Mouse (Mus musculus): ENCODE results near the gene Cc2d2b. TPM values are rescaled to one million over a fixed set of nuclear protein-coding genes. Genes with fewer than 3 reads are reported as not detected.

Cc2d2b gene
- polyA plus RNA-seq, 1 experiment from 2014 or later = 0.55 TPM

DNA sequence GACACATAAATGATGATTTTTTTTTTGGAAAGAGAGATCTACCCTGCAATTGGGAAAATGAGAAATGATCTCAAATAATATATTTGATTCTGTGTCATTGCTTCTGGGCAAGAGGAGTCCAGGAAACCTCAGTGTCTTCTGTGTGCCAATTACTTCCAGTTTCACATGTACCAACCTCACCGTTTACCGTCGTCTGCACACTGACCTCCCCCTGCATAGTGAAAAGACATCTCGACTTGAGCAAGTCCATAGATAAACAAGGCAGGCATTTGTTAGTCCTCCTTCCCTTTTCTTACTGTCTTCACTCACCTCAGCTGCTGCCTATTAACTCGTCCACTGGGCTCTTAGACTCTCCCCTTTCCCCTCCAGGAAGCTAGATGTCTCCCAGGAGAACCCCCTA, 77.1 kb downstream of the Cc2d2b start:
- Histone ChIP-seq H3K27ac (no peak overlapping the region), H3K4me1 (replicated peaks; ENCODE audit: control insufficient read depth, insufficient read depth, low read length) (peaks cover 6% of the 10 kb centered on the region), H3K4me2 (replicated peaks) (no peak overlapping the region), H3K27me3 (ENCODE audit: control insufficient read depth, insufficient read depth, low read length) (no peaks in the 10 kb centered on the region), H3K36me3 (replicated peaks; ENCODE audit: control insufficient read depth, insufficient read depth) (no peaks in the 10 kb centered on the region), H3K9ac (no peak overlapping the region), H3K4me3 (replicated peaks; ENCODE audit: low read length) (no peak overlapping the region), H3K9me3 (ENCODE audit: control insufficient read depth, low read length) (no peaks in the 10 kb centered on the region)
- DNase-seq (ENCODE audit: low spot score) (no peak), ATAC-seq (ENCODE audit: low FRiP score) (no peak)
- 80% methylated on average over 5 of the region's 5 CpGs for WGBS

DNA sequence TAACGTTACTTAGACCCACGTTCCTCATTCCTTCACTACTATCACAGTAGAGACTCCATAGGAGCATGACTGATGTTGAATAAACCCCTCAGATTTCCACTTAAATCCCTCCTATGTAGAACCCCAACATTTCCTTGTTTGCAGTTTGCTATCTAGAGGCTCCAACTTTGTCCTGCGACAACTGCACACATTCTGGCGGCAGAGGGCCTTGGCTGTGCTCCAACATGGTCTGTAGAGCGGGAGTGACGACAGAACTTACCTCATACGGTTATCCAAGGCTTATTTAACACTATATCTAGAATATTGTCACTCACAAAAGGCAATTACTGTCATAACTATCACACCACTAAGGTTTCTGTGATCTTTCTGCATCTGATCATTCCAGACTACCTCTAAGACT, 78.2 kb downstream of the Cc2d2b start:
- Histone ChIP-seq H3K27ac (no peak overlapping the region), H3K27me3 (ENCODE audit: control insufficient read depth, insufficient read depth, low read length) (no peaks in the 10 kb centered on the region), H3K4me2 (replicated peaks) (no peak overlapping the region), H3K4me1 (replicated peaks; ENCODE audit: control insufficient read depth, insufficient read depth, low read length) (peaks cover 6% of the 10 kb centered on the region), H3K9ac (no peak overlapping the region), H3K4me3 (replicated peaks; ENCODE audit: low read length) (no peak overlapping the region), H3K36me3 (replicated peaks; ENCODE audit: control insufficient read depth, insufficient read depth) (no peaks in the 10 kb centered on the region), H3K9me3 (ENCODE audit: control insufficient read depth, low read length) (no peaks in the 10 kb centered on the region)
- WGBS = 88% methylated on average over 7 of the region's 7 CpGs
- ATAC-seq (ENCODE audit: low FRiP score) = no peak
- DNase-seq (ENCODE audit: low spot score) = no peak

DNA sequence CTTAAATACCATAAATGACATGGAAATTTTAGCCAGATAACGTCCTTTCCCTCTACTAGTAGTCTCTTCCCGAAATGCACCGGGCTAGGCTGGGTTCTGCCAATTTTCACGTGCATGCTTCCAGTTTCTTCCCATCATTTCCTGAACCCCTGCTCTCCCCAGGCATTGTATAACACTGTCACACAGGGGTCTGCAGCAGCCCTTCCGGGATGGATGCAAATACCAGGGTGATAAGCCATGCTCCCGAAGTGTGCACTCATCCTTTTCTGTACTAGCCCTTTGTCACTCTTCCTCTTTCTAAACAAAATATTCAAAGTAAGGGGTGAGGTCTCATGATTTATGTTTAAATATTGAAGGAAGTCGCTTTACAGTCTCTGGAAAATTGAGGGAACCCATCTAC, 81.6 kb downstream of the Cc2d2b start:
- peaks cover 28% of the 10 kb centered on the region for H3K4me1 ChIP-seq (replicated peaks; ENCODE audit: control insufficient read depth, insufficient read depth, low read length)
- H3K4me3 ChIP-seq (replicated peaks; ENCODE audit: low read length) = peak overlapping the region; percentile 64
- H3K9ac ChIP-seq = peak overlapping the region; percentile 91
- H3K4me2 ChIP-seq (replicated peaks) = peak overlapping the region; percentile 96
- ATAC-seq (ENCODE audit: low FRiP score) (no peak), DNase-seq (ENCODE audit: low spot score) (no peak)
- 61% methylated on average over 7 of the region's 7 CpGs for WGBS
- no peaks in the 10 kb centered on the region for H3K9me3 ChIP-seq (ENCODE audit: control insufficient read depth, low read length)
- H3K27ac ChIP-seq = peak overlapping the region; percentile 94
- no peaks in the 10 kb centered on the region for H3K36me3 ChIP-seq (replicated peaks; ENCODE audit: control insufficient read depth, insufficient read depth)
- no peaks in the 10 kb centered on the region for H3K27me3 ChIP-seq (ENCODE audit: control insufficient read depth, insufficient read depth, low read length)

DNA sequence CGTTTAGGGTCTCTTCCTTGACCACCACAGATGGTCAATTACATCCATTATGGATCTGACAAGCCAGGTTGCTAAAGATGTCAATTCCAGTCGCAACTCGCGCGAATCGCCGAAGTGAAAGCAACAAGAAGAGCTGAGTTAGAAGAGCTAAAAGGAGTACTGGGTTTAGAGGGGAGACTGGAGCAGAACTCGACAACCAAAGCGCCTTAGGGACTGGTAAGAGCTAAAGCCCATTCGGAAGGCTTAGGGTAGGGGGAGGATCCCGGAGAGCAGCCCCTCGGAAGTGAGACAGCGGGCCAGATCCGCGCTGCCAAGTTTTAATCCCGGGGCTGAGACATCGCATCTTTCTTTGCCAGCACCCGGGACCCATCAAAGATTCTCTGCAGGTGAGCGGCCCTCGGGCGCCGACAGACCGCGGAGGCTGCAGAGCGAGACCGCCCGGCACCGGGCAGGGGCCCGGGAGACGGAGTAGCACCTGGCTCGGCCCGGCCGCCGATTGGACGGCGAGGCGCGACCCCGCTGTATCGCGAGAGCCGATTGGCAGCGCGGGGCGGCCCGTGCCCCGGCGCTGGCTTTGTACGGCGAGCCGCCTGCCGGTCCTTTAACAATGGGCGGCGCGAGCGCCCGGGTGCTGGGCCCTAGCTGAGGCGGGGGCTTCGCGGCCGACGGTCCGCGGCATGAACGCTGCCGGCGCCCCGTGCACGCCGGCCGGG, 82.3 kb downstream of the Cc2d2b start, which contains the start of gene Ccnj:
Ccnj (plus strand) TSS at position 577 of the 713 bp plus-strand sequence.
- peaks cover 28% of the 10 kb centered on the region for H3K4me1 ChIP-seq (replicated peaks; ENCODE audit: control insufficient read depth, insufficient read depth, low read length)
- ATAC-seq (ENCODE audit: low FRiP score) (peak; percentile 99), DNase-seq (ENCODE audit: low spot score) (peak; percentile 94)
- peak within 1 kb of the TSS; percentile 91 for H3K9ac ChIP-seq
- H3K36me3 ChIP-seq (replicated peaks; ENCODE audit: control insufficient read depth, insufficient read depth) = no peaks in the 10 kb centered on the region
- WGBS = under 1% methylated on average over 69 of the region's 71 CpGs
- peak within 1 kb of the TSS; percentile 96 for H3K4me2 ChIP-seq (replicated peaks)
- peak within 1 kb of the TSS; percentile 94 for H3K27ac ChIP-seq
- H3K4me3 ChIP-seq (replicated peaks; ENCODE audit: low read length) = peak within 1 kb of the TSS; percentile 64
- H3K9me3 ChIP-seq (ENCODE audit: control insufficient read depth, low read length) = no peaks in the 10 kb centered on the region
- H3K27me3 ChIP-seq (ENCODE audit: control insufficient read depth, insufficient read depth, low read length) = no peaks in the 10 kb centered on the region

GRCm38 (mm10) chr19:40831416-40832201, 83.1 kb downstream of the Cc2d2b start:
- H3K27ac ChIP-seq = peak overlapping the region; percentile 94
- H3K4me3 ChIP-seq (replicated peaks; ENCODE audit: low read length) = peak overlapping the region; percentile 64
- under 1% methylated on average over 71 of the region's 76 CpGs for WGBS
- ATAC-seq (ENCODE audit: low FRiP score) (peak; percentile 74; the same call in 1 of the 2 replicates), DNase-seq (ENCODE audit: low spot score) (peak; percentile 40)
- H3K27me3 ChIP-seq (ENCODE audit: control insufficient read depth, insufficient read depth, low read length) = no peaks in the 10 kb centered on the region
- H3K4me1 ChIP-seq (replicated peaks; ENCODE audit: control insufficient read depth, insufficient read depth, low read length) = peaks cover 28% of the 10 kb centered on the region
- peak overlapping the region; percentile 96 for H3K4me2 ChIP-seq (replicated peaks)
- H3K9me3 ChIP-seq (ENCODE audit: control insufficient read depth, low read length) = no peaks in the 10 kb centered on the region
- peaks cover 4% of the 10 kb centered on the region for H3K36me3 ChIP-seq (replicated peaks; ENCODE audit: control insufficient read depth, insufficient read depth)
- peak overlapping the region; percentile 91 for H3K9ac ChIP-seq

DNA sequence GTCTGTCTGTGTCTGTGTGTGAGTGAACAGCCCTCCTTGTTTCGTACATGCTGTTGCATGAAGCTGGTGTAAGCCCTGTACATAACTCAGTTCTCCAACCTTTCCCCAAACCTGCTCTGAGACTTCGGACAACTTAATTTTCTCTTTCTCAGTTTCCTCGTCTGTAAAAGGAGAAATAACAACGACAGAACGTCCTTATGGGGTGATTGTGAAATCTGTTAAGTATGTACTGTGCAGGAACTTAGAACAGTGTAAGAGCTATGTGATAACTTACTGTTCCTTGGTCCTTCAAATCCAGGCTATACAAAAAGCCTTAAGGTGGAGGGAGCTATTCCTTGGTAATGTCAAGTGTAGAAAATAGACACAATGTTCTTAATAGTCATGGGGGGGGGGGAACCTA, 83.8 kb downstream of the Cc2d2b start:
- H3K27ac ChIP-seq = no peak overlapping the region
- peaks cover 28% of the 10 kb centered on the region for H3K4me1 ChIP-seq (replicated peaks; ENCODE audit: control insufficient read depth, insufficient read depth, low read length)
- no peaks in the 10 kb centered on the region for H3K9me3 ChIP-seq (ENCODE audit: control insufficient read depth, low read length)
- WGBS = 33% methylated on average over 5 of the region's 5 CpGs
- peak overlapping the region; percentile 64 for H3K4me3 ChIP-seq (replicated peaks; ENCODE audit: low read length)
- DNase-seq (ENCODE audit: low spot score) (no peak), ATAC-seq (ENCODE audit: low FRiP score) (no peak)
- peak overlapping the region; percentile 96 for H3K4me2 ChIP-seq (replicated peaks)
- H3K9ac ChIP-seq = peak overlapping the region; percentile 91
- H3K27me3 ChIP-seq (ENCODE audit: control insufficient read depth, insufficient read depth, low read length) = no peaks in the 10 kb centered on the region
- H3K36me3 ChIP-seq (replicated peaks; ENCODE audit: control insufficient read depth, insufficient read depth) = peaks cover 12% of the 10 kb centered on the region

DNA sequence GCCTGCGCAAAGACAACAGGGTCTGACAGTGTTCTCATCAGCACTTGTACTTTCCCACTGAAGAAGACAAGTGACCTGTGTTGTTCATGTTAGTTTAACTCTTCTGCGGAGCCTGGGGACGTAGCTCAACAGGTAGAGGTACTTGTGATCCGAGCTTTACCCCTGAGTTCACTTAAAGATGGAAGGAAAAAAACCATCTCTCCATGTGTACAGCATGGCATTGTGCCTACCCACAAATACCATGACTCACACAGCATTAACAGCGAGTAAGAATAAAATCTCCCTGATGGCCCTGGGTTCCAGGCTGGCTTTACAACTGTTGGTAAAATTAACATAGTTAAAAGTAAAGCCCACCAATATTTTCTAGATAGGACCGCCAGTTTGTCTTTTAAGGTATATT, 85.9 kb downstream of the Cc2d2b start:
- H3K4me3 ChIP-seq (replicated peaks; ENCODE audit: low read length) = no peak overlapping the region
- H3K27ac ChIP-seq = no peak overlapping the region
- 94% methylated on average over 6 of the region's 6 CpGs for WGBS
- H3K27me3 ChIP-seq (ENCODE audit: control insufficient read depth, insufficient read depth, low read length) = no peaks in the 10 kb centered on the region
- ATAC-seq (ENCODE audit: low FRiP score) = no peak
- peaks cover 28% of the 10 kb centered on the region for H3K4me1 ChIP-seq (replicated peaks; ENCODE audit: control insufficient read depth, insufficient read depth, low read length)
- no peak for DNase-seq (ENCODE audit: low spot score)
- H3K4me2 ChIP-seq (replicated peaks) = no peak overlapping the region
- no peaks in the 10 kb centered on the region for H3K9me3 ChIP-seq (ENCODE audit: control insufficient read depth, low read length)
- H3K36me3 ChIP-seq (replicated peaks; ENCODE audit: control insufficient read depth, insufficient read depth) = peaks cover 32% of the 10 kb centered on the region
- no peak overlapping the region for H3K9ac ChIP-seq

DNA sequence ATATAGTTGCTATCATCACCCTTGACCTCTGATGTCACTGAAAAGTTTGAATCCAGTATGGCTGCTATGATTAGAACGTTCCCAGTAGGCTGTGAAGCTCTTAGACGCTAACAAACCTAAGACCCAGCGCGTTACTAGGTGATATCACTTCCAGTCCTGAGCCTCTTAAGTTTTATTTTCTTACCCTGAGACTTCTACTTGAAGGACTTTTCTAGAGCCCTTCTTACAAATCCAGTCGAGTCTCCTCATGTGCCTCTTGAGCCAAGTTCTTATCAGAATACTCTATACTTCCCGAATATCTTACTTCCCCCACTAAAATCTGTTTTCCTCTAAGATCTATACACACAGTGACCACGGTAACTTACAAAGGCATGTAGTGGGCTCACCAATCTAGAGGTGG, 89.7 kb downstream of the Cc2d2b start:
- H3K27ac ChIP-seq = no peak overlapping the region
- no peak overlapping the region for H3K9ac ChIP-seq
- peaks cover 11% of the 10 kb centered on the region for H3K4me1 ChIP-seq (replicated peaks; ENCODE audit: control insufficient read depth, insufficient read depth, low read length)
- H3K9me3 ChIP-seq (ENCODE audit: control insufficient read depth, low read length) = no peaks in the 10 kb centered on the region
- DNase-seq (ENCODE audit: low spot score) = no peak
- no peak overlapping the region for H3K4me3 ChIP-seq (replicated peaks; ENCODE audit: low read length)
- no peak for ATAC-seq (ENCODE audit: low FRiP score)
- 97% methylated on average over 7 of the region's 7 CpGs for WGBS
- no peak overlapping the region for H3K4me2 ChIP-seq (replicated peaks)
- H3K36me3 ChIP-seq (replicated peaks; ENCODE audit: control insufficient read depth, insufficient read depth) = peaks cover 63% of the 10 kb centered on the region
- no peaks in the 10 kb centered on the region for H3K27me3 ChIP-seq (ENCODE audit: control insufficient read depth, insufficient read depth, low read length)

DNA sequence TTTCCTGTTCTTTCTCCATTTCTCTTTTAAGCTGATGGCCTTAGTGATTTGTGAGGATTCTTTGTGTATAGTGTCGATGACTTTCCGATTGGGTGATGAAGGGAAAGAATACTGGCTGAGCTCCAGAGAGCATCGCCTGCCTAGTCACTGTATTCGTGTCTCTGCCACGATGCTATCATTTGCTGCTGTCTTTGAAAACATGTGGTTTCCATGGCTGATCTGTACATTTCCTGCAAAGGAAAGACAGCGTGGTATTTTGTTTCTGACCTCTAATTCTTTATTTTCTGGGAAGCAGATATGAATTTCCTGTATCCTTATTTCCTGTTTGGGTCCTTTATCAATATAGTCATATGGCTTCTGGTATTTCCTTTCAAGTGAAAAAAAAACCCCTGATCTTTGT, 91.8 kb downstream of the Cc2d2b start:
- no peak overlapping the region for H3K9ac ChIP-seq
- no peak overlapping the region for H3K4me3 ChIP-seq (replicated peaks; ENCODE audit: low read length)
- WGBS = 86% methylated on average over 6 of the region's 6 CpGs
- ATAC-seq (ENCODE audit: low FRiP score) (no peak), DNase-seq (ENCODE audit: low spot score) (no peak)
- no peaks in the 10 kb centered on the region for H3K4me1 ChIP-seq (replicated peaks; ENCODE audit: control insufficient read depth, insufficient read depth, low read length)
- no peak overlapping the region for H3K27ac ChIP-seq
- no peak overlapping the region for H3K4me2 ChIP-seq (replicated peaks)
- peaks cover 84% of the 10 kb centered on the region for H3K36me3 ChIP-seq (replicated peaks; ENCODE audit: control insufficient read depth, insufficient read depth)
- H3K9me3 ChIP-seq (ENCODE audit: control insufficient read depth, low read length) = no peaks in the 10 kb centered on the region
- H3K27me3 ChIP-seq (ENCODE audit: control insufficient read depth, insufficient read depth, low read length) = no peaks in the 10 kb centered on the region

Data from hindbrain, embryonic 14.5 days (tissue).